Mouse (Mus musculus): Measurements from ENCODE around the gene Mapk8.
A peak's percentile ranks its signal among the peaks of the same experiment; 100 is the strongest.
"Not testable (repeated sequence)": the region's sequence is repeated elsewhere in the genome, so short reads cannot be mapped to it uniquely, and the experiment has no call there.

Mapk8 gene

GRCm38 (mm10) chr14:33447027-33447569 lies at the start of gene Mapk8:
Mapk8 (minus strand) TSS chr14:33447158.
- peak; percentile 82 for DNase-seq (ENCODE audit: low read depth)

DNA sequence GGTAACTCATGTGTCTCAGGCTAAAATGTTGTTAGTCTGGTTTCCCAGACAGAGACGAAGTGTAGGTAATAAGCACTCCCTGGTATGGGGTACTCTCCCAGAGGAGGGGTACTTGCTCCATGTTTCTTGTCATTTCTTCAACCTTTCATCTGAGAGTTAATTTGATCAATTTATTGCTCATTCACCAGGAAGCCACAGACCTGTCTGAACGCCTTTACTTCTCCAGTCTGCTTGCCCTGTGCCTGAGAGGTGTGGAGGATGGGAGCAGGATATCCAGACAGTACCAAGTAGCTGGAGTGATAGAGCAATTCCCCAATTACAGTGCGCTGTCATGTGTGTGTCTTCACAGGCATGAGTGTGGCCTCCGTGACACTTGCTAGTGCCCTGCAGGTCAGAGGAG lies 48.3 kb upstream of the Mapk8 start:
- DNase-seq (ENCODE audit: low read depth): no peak

DNA sequence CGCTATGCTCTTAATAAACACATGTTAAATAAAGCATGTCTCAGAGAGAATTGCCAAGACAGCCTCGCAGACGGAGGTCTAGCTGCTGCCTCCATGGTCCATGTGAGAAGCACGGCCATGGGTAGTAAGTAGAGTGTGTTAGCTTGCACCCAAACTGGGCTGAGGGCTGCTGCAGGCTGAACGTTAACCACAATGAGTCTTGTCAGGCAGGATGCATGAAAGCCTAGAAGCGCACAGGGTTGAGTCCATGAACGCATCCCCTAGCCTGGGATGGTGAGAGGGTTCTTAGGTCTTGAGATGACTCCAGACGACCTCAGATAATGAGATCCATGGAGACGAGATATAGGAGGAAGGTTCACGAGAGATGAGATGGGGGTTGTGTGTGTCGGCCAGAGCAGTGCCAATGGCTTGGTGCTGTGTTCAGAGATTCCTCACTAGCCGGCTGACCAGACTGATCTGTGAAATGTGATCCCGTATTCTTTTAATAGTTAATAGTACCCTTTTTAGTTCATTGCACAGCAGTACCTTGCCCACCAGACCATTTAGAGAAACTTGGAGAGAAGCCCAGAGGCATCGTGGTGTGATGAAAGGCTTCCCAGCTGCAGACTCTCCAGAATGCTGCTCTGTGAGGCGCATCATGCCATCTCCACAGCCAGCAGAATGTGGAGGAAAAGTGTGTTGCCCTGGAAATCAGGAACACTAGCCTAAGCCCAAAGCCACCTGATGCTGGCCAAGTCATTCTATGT lies 41.0 kb upstream of the Mapk8 start:
- no peak for DNase-seq (ENCODE audit: low read depth)

DNA sequence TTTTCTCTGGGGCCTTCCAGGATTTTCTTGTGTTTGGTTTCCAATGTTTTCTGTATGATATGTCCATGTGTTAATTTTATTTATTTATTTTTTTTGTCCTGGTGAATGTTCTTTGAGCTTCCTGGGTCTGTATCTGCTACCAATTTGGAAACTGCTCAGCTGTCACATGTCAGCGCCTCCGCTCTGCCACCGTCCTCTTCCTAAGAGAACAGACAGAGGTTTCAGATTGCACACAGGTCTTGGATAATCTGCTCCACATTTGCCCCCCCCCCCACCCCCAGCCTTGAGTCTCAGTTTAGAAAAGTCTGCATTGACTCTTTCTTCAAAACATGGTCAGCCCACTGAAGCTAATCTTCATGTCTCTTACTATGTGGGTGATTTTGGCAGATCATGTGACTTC lies 35.0 kb upstream of the Mapk8 start:
- no peak for DNase-seq (ENCODE audit: low read depth)

- DNase-seq (ENCODE audit: low read depth): no peak
Observed at GRCm38 (mm10) chr14:33476094-33476760, 29.3 kb upstream of the Mapk8 start.

GRCm38 (mm10) chr14:33474461-33474860 lies 27.5 kb upstream of the Mapk8 start:
- DNase-seq (ENCODE audit: low read depth): no peak

DNA sequence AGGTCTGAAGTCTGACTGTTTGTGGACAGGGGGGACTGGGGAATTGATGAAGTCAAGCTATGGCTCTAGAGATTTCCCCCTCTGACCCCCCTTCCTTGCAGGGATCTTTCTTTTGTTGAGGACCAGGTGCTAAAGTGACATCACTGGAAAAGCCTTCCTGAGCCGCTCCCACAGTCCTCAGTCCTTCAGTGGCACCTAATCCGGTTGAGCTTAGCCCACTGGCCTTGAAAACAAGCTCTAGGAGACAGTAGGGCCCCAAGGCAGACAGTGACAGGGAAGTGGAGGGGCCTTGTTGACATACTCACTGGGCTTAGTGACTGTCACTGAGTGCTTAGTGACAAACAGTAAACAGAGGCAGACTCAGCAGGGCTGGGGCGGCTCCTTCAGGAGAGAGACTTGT lies 24.4 kb upstream of the Mapk8 start, which contains the start of gene Frmpd2:
TSS of gene Frmpd2 (plus strand) at position 366 of the 400 bp plus-strand sequence.
- DNase-seq (ENCODE audit: low read depth): no peak

- DNase-seq (ENCODE audit: low read depth): no peak
Observed at GRCm38 (mm10) chr14:33467766-33468165, 20.8 kb upstream of the Mapk8 start.

DNA sequence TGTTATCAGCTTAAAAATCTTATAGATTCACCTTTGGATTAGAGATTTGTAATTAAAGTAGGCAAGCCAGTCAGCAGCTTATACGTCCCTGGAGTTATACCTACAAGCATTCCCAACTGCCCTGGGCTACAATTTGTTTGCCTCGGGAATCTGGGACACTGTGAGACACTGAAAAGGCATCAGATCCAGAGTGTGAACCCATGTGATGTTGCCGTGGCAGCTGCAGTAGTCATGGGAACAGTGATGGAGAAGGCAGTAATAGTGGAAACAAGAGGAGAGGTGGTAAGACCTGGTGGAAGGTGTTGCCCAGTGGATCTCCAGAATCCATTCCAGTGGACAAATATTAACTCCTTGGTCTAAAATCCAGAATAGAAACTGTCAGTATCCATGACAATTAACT lies 16.7 kb upstream of the Mapk8 start:
- no peak for DNase-seq (ENCODE audit: low read depth)

GRCm38 (mm10) chr14:33450331-33450730 lies 3.4 kb upstream of the Mapk8 start:
- DNase-seq (ENCODE audit: low read depth): no peak

DNA sequence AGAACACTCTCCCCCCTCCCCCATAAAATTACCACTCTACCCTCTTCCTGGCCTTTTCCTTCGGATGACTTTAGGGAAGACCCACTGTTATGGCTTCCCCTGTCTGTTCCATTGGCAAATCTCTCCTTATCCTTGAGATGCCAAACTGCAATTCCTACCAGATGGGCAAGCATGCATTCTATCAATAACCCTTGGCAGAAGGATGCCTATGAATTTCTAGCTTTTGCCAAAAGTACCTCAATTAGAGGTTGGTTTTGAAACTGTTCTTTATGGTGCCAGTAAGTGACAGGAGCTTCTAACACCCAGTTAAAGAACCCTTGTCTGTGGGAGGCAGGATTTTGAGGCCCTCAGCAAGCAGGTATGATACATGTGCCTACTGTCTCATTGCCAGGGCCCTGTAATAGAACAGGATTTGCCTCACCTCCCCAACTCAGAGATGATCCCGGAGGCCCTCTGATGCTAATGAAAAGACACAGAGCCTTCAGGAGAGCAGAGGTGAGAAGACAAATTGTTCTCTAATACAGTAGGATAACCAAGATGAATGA lies 2.4 kb upstream of the Mapk8 start:
- no peak for DNase-seq (ENCODE audit: low read depth)

DNA sequence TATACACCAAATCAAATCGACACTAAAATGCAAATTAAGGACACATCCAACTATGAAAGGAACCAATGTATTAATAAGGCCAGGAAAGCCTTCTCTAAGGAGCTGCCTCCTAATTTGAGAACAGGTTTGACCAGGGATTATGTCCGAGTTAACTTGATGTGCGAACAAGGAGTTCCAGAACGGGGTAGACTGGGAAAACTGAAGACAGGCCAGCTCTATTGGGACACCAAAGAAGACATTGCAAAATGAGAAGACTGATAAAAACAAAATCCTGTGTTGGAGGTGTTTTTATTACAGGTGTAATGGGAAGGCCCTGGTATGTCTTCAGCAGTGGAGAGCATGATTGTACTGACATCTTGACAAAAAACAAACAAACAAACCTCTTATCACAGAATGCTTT lies 1.3 kb upstream of the Mapk8 start:
- no peak for DNase-seq (ENCODE audit: low read depth)

DNA sequence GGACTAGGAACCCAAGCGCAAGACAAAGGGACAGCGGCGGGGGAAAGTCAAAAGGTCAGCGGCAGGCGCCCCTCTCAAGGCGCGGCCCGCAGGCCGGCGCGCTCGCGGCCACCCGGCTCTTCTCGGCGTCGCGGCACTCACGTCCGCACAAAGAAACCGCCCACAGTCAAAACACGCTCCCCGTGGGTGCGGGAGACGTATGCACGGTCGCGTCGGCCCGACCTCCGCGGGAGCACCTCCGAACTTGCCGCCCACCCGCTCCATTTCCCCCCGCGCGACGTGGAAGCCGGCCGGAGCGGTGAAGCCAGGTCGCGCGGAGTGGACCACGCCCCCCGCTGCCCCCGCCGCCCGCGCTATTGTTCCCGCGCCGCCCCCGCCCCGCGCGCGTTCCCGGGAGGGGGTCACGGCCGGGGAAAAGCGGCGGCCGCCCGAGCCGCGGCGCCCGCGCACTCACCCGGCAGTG lies 366 bp downstream of the Mapk8 start:
- DNase-seq (ENCODE audit: low read depth): peak; percentile 14

- DNase-seq (ENCODE audit: low read depth): no peak
Observed at GRCm38 (mm10) chr14:33445962-33446361, 996 bp downstream of the Mapk8 start.

DNA sequence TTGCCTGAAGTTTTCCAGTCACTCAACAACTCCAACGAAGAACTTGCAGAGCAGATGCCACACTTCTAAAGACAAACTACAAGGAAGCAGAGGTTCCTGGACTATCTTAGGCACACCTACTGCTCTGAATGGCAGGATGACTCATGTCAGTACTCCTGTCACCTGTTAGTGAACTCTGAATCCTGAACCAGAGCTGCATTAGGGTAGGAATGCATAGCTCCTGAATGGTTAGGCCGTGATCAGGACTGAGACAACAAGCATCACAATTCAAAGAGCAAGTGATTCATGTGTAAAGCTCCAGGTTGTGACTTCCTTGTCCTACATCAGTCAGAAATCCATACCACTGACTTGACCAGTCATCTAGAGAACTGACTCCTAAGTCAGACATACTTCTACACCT lies 3.2 kb downstream of the Mapk8 start:
- DNase-seq (ENCODE audit: low read depth): no peak

DNA sequence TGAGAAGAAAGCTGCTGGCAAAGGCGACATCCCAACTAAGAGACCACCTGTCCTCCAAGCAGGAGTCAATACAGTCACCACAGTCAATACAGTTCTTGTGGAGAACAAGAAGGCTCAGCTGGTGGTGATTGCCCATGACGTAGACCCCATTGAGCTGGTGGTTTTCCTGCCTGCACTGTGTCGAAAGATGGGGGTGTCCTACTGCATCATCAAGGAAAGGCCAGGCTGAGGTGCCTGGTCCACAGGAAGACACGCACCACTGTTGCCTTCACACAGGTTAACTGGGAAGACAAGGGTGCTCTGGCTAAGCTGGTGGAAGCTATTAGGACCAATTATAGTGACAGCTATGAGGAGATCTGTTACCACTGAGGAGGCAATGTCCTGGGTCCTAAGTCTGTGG lies 14.5 kb downstream of the Mapk8 start:
- not testable (repeated sequence) for DNase-seq (ENCODE audit: low read depth)

DNA sequence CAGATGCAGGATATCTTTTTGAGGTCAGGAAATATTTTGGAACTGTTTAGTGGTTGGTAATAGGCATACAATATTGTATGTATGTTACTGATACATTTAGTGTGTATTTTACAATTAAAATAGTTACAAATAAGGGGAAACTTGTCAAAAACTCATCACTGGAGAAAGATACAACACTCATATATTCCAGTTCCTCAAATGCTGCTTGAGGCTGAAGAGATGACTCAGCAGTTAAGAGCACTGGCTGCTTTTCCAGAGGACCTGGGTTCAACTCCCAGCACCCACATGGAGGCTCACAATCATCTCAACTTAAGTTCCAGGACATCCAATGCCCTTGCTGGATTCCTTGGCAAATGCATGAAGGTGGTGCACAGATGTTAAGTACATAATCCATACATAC lies 22.8 kb downstream of the Mapk8 start:
- no peak for DNase-seq (ENCODE audit: low read depth)

DNA sequence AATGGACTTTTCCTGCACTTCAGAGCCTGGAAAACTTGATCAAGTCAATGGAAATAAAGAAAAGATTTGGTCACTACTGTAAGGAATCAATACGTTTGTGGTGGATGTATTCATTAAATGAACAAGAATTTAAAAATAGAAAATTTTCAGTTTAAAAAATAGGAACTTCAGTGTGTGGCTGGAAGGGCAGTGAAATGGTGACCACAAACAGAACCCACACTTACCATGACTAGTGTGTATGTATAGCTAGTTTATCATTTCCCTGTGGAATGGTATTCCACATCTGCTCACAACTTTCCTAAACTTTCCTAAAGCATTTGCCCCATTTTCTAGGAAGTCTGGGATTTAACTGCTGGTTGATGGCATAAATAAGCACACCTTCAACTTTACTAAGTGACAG lies 24.0 kb downstream of the Mapk8 start:
- DNase-seq (ENCODE audit: low read depth): no peak

DNA sequence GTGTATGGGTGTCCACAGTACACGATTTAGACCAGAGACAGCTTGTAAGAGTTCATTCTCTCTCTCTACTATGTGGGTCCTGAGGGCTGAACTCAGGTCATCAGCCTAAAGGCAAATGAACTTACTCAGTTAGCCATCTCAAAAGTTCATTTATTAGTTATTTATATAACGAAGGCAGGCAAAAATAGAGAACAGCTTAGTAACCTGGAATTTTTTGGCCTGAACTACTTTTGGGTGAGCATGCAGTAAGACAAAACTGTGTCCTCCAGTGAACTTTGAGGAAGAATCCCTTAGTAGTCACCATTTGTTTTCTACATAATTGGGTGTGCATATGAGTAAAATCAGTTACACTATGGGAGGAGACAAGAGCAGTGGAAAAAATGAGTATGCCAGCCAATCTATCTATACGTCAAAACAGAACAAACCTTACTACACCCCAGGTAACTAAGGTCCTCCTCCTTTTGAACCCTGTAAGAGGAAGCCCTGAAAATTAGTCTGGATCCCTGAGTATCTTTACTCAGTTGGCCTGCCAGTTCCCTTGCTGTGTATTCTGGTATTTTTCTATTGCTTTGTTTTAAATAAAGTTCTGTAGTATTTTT lies 28.5 kb downstream of the Mapk8 start:
- no peak for DNase-seq (ENCODE audit: low read depth)

DNA sequence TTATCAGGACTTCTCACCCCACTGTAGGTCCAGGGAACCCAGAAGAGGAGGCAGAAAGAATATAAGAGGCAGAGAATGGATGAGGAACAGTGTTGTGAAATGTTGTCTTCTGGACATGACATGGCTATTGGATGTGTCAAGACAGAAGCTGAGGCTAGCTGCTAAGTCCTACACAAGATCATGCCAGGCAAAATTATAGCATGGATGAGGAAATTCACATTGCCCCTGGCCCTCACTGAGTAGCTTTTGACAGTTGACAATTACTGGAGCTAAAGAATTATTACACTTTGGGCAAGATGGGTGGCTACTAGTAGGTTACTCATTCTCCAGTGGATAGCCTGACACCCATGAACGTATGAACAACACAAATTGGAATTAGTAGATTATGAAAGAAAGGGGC lies 31.2 kb downstream of the Mapk8 start:
- DNase-seq (ENCODE audit: low read depth): no peak

- DNase-seq (ENCODE audit: low read depth): no peak
Observed at GRCm38 (mm10) chr14:33402331-33402730, 44.6 kb downstream of the Mapk8 start.

DNA sequence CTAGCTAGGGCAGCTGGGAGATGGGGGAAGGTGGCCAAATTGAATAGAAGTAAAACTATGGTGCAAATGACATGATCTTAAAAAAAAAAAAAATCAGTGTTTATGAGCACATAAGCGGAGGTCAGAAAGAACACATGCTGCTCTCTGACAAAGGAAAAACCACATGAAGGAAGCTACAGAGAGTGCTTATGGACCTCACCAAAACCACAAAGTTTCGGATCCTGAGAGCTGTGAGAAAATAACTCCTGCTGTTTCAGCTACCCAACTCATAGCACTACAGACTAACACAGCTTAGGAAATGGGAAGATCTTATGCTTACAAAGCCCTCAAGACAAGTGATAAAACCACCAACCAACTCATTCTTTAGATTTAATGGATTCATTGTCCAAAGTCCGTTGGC lies 46.9 kb downstream of the Mapk8 start:
- DNase-seq (ENCODE audit: low read depth): peak; percentile 26

Measured in c-Kit-positive CD71-negative TER-119-negative erythroid progenitor cells, embryonic 14.5 days (primary cell).